Mouse (Mus musculus): Measurements from ENCODE around the gene Swap70.

DNA sequence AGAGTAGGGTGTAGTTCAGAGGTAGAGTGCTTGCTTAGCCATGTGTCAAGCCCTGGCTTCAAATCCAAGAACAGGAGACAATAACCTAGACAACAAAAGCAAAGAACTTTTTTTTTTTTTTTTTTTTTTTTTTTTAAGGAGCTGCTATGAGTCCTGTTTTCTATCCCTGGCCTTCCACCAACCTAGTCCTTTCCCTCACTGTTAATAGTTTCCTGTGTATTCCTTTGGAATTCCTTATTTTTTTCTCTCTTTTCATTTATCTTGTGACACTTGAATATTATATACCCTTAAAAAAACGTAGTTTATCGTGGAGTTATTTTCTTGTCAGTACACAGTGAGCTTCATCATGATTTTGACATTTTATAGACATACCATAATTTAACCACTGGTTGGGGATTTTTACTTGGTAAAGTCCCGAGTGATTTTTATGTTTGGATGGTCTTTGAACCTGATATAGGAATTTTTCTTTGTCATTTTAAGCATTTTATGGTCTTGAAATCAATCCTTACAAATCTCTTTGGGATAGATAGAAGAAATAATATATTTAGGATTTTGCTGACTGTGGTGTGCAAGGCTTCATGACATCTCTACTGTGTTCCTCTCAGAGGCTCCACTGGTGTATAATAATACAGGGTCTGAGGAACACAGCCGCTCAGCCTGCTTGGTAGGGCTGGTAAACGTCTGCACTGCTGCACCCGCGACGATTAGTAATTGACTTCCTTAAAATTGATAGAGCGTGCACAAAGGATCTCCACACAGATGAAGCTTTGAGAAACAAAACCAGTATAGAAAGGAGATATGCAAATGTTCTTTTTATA is 20.2 kb downstream of the Swap70 start:
- no peak for TF ChIP-seq CTCF (IDR thresholded peaks at IDR 0.05; ENCODE audit: control insufficient read depth, insufficient read depth, insufficient replicate concordance, low read depth, low read length)
- TF ChIP-seq POLR2A (IDR thresholded peaks at IDR 0.05; ENCODE audit: control insufficient read depth, low read depth, low read length), result no peak

All from testis, adult 2 months (tissue).